Mouse (Mus musculus) kidney, postnatal 25 days (tissue): ENCODE measurements around the gene P2ry6.

ENCODE experiments used
- DNase-seq, 2 experiments: peaks; one replicate each; pipeline ENCODE4 v3.0.0; 2021; ENCODE audit warnings: mixed read lengths in 2 of 2

The P2ry6 gene

GRCm38 (mm10) chr7:100915204-100915603, 59.2 kb downstream of the P2ry6 start:
- no peak for DNase-seq

- peak in 1 of 2 experiments; percentile 77 for DNase-seq
Observed at GRCm38 (mm10) chr7:100911791-100912190, 62.7 kb downstream of the P2ry6 start.

GRCm38 (mm10) chr7:100911246-100911770, 63.1 kb downstream of the P2ry6 start:
- DNase-seq = peak; percentile 80 to 92

- DNase-seq = peak; percentile 83 to 85
Observed at GRCm38 (mm10) chr7:100908567-100908966, 65.9 kb downstream of the P2ry6 start.

- DNase-seq = peak; percentile 65 to 81
Observed at GRCm38 (mm10) chr7:100908061-100908460, 66.4 kb downstream of the P2ry6 start.

GRCm38 (mm10) chr7:100907231-100907630, 67.2 kb downstream of the P2ry6 start:
- peak; percentile 82 to 88 for DNase-seq

- no peak for DNase-seq
Observed at GRCm38 (mm10) chr7:100906029-100906789, 68.2 kb downstream of the P2ry6 start.

- no peak for DNase-seq
Observed at GRCm38 (mm10) chr7:100905037-100905436, 69.4 kb downstream of the P2ry6 start.

- DNase-seq = no peak
Observed at GRCm38 (mm10) chr7:100904612-100905011, 69.8 kb downstream of the P2ry6 start.

GRCm38 (mm10) chr7:100902451-100903137, 71.9 kb downstream of the P2ry6 start:
- no peak for DNase-seq

GRCm38 (mm10) chr7:100897828-100898227, 76.6 kb downstream of the P2ry6 start:
- no peak for DNase-seq

- DNase-seq = no peak
Observed at GRCm38 (mm10) chr7:100894833-100895226, 79.6 kb downstream of the P2ry6 start.

- DNase-seq = no peak
Observed at GRCm38 (mm10) chr7:100894057-100894832, 80.2 kb downstream of the P2ry6 start.

- DNase-seq = peak; percentile 45 to 76
Observed at GRCm38 (mm10) chr7:100893249-100894056, 81.0 kb downstream of the P2ry6 start.
